Mouse (Mus musculus) limb, embryonic 13.5 days (tissue): ENCODE results near the gene Cd5l. TPM values are rescaled to one million over a fixed set of nuclear protein-coding genes. Genes with fewer than 3 reads are reported as not detected.

ENCODE experiments used
- ATAC-seq: fragments of 200-750 bp; cut with Nextera tagmentation; 2 replicates; pipeline ENCODE4 v1.8.0; 2017; ENCODE audit warnings: low read depth, moderate number of reproducible peaks, moderate TSS enrichment; ENCODE audit not compliant: low FRiP score
- H3K27ac ChIP-seq: fragments of 300-500 bp; sonication (generic); 2 replicates; pipeline ENCODE4 v1.5.1; 2015; ENCODE audit warnings: inconsistent platforms, mild to moderate bottlenecking, moderate library complexity
- H3K27me3 ChIP-seq: fragments of 300-500 bp; sonication (generic); 2 replicates; pipeline ENCODE4 v1.6.1; 2015; ENCODE audit warnings: mild to moderate bottlenecking, inconsistent platforms
- H3K36me3 ChIP-seq: fragments of 300-500 bp; sonication (generic); 2 replicates; pipeline ENCODE4 v1.6.1; 2015; ENCODE audit warnings: inconsistent platforms, mild to moderate bottlenecking, moderate library complexity
- H3K4me1 ChIP-seq: fragments of 300-500 bp; sonication (generic); 2 replicates; pipeline ENCODE4 v1.6.1; 2015; ENCODE audit warnings: inconsistent platforms
- H3K4me2 ChIP-seq: fragments of 300-500 bp; sonication (generic); replicated peaks from 2 replicates; pipeline ENCODE4 v1.6.1; 2015; ENCODE audit warnings: inconsistent platforms, mild to moderate bottlenecking, moderate library complexity
- H3K4me3 ChIP-seq: fragments of 300-500 bp; sonication (generic); 2 replicates; pipeline ENCODE4 v1.5.1; 2015; ENCODE audit warnings: moderate library complexity, mild to moderate bottlenecking, inconsistent platforms
- H3K9ac ChIP-seq: fragments of 300-500 bp; sonication (generic); 2 replicates; pipeline ENCODE4 v1.6.1; 2015; ENCODE audit warnings: mild to moderate bottlenecking, inconsistent platforms
- H3K9me3 ChIP-seq: fragments of 300-500 bp; sonication (generic); 2 replicates; pipeline ENCODE4 v1.6.1; 2016; ENCODE audit warnings: inconsistent platforms
- WGBS: fragments of 180-500 bp; shearing (Covaris S2); methylation state at CpG from one replicate; pipeline ENCODE4 v1.1.7; 2015; 5-methylcytosine and 5-hydroxymethylcytosine counted together
- polyA plus RNA-seq: library from polyadenylated mRNA; unstranded; fragments of >200 nt; fragmentation: Nextera tagmentation; extraction: Ambion mirVana; gene quantifications from 2 replicates; pipeline ENCODE4 v1.2.1, GENCODE M21; 2015

Cd5l gene
- polyA plus RNA-seq, 1 experiment from 2014 or later: 0.33 TPM

DNA sequence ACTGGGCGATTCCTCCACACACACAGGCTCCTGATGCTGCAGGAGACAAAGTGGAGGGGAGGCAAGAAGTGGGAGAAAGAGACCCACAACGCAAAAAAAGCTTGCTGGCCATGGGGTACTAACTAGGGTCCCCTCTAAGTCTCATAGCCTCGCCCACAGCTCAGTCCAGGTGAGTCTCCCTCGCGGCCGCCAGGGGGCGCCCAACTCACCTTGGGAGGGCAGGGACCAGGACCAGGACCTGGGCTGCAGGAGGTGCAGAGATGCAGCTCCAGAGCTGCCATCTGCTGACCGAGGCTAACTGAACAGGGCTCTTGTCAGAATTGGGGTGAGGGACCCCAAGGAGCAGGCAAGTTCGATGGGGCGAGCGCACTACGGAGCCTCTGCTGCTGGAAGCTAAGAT lies 53.5 kb downstream of the Cd5l start:
- no peaks in the 10 kb centered on the region for H3K27me3 ChIP-seq
- H3K9me3 ChIP-seq: no peaks in the 10 kb centered on the region
- no peak overlapping the region for H3K4me3 ChIP-seq
- H3K4me2 ChIP-seq: peak overlapping the region; percentile 34
- H3K9ac ChIP-seq: no peak overlapping the region
- peak; percentile 72; the same call in 1 of the 2 replicates for ATAC-seq
- 9% methylated on average over 12 of the region's 12 CpGs for WGBS
- H3K4me1 ChIP-seq: no peaks in the 10 kb centered on the region
- H3K36me3 ChIP-seq: no peaks in the 10 kb centered on the region
- no peak overlapping the region for H3K27ac ChIP-seq

DNA sequence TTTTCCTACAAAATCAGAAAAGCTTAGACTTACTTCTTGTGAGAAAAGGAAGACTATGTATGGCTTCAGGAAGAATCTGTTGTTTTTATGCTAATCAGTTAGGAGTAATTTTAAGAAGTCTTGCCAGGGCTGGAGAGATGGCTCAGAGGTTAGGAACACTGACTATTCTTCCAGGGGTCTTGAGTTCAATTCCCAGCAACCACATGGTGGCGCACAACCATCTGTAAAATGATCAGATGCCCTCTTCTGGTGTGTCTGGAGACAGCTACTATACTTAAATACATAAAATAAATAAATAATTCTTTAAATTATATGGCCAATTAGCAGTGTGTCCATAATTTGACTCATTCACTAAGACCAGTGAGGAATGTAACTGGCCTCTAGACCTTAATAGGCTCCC lies 63.0 kb downstream of the Cd5l start:
- Histone ChIP-seq H3K9ac (no peak overlapping the region), H3K9me3 (no peaks in the 10 kb centered on the region), H3K4me3 (no peak overlapping the region), H3K27me3 (no peaks in the 10 kb centered on the region), H3K4me1 (no peaks in the 10 kb centered on the region), H3K36me3 (no peaks in the 10 kb centered on the region), H3K4me2 (no peak overlapping the region), H3K27ac (no peak overlapping the region)
- WGBS: 51% methylated on average over 1 of the region's 1 CpGs
- no peak for ATAC-seq

Other genes starting within 250 kb of the Cd5l start
- gene Kirrel, start 183.1 kb upstream of the Cd5l start, polyA plus RNA-seq: 25.6 and 26.1 TPM in 2 replicates
- 12.4 and 14.1 TPM in 2 replicates for gene Fcrls, start 94.1 kb upstream of the Cd5l start, polyA plus RNA-seq
- gene Fcrl1, start 18.5 kb downstream of the Cd5l start, polyA plus RNA-seq: 0.15 and 0.22 TPM in 2 replicates
- not detected in 2 replicates for gene Fcrl5, start 77.9 kb downstream of the Cd5l start, polyA plus RNA-seq
- gene Etv3, start 167.5 kb downstream of the Cd5l start, polyA plus RNA-seq: 18.2 and 21.1 TPM in 2 replicates